Mouse (Mus musculus) megakaryocyte, embryonic 14.5 days (primary cell): Measurements from ENCODE around the gene Nos1ap. TPM values are rescaled to one million over a fixed set of nuclear protein-coding genes. Genes with fewer than 3 reads are reported as not detected.

ENCODE experiments used
- H3K27me3 ChIP-seq: replicated peaks from 2 replicates; pipeline ENCODE3; 2012; ENCODE audit warnings: inconsistent platforms
- H3K36me3 ChIP-seq: replicated peaks from 2 replicates; pipeline ENCODE3; 2012; ENCODE audit warnings: low read length, inconsistent platforms, mixed read lengths
- H3K4me1 ChIP-seq: 2 replicates; pipeline ENCODE4 v1.6.1; 2012; ENCODE audit warnings: inconsistent platforms
- H3K4me3 ChIP-seq: replicated peaks from 2 replicates; pipeline ENCODE3; 2012; ENCODE audit warnings: moderate library complexity, mild to moderate bottlenecking, inconsistent platforms
- H3K9me3 ChIP-seq: 2 replicates; pipeline ENCODE4 v1.6.1; 2012; ENCODE audit warnings: inconsistent platforms
- FLI1 ChIP-seq: IDR thresholded peaks from 2 replicates; pipeline ENCODE4 v1.6.1; 2012; ENCODE audit warnings: low read length, inconsistent platforms, mixed read lengths
- GATA1 ChIP-seq: IDR thresholded peaks from 3 replicates; pipeline ENCODE4 v1.6.1; 2012; ENCODE audit warnings: mixed read lengths, low read length, inconsistent platforms, borderline replicate concordance
- polyA plus RNA-seq: library from polyadenylated mRNA; stranded (reverse); fragments of >175 nt; gene quantifications from 2 replicates; pipeline ENCODE4 v1.2.3, GENCODE M21; 2012; ENCODE audit warnings: low replicate concordance; ENCODE audit not compliant: insufficient read depth

Gene Nos1ap
- polyA plus RNA-seq, 1 experiment = 9.9 TPM

- TF ChIP-seq GATA1 (no peak), FLI1 (no peak)
- Histone ChIP-seq H3K4me1 (peaks cover 18% of the 10 kb centered on the region), H3K27me3 (peaks cover 9% of the 10 kb centered on the region), H3K9me3 (peaks cover 7% of the 10 kb centered on the region), H3K4me3 (no peak overlapping the region), H3K36me3 (peaks cover 1% of the 10 kb centered on the region)
These were observed 319.4 kb downstream of the Nos1ap start for GRCm38 (mm10) chr1:170270281-170270680.

GRCm38 (mm10) chr1:170255560-170255910 lies 334.1 kb downstream of the Nos1ap start:
- no peak for TF ChIP-seq FLI1
- TF ChIP-seq GATA1 = no peak
- Histone ChIP-seq H3K9me3 (no peaks in the 10 kb centered on the region), H3K4me3 (peak overlapping the region; percentile 88), H3K27me3 (peaks cover 7% of the 10 kb centered on the region), H3K36me3 (no peaks in the 10 kb centered on the region), H3K4me1 (no peaks in the 10 kb centered on the region; the same call in 1 of the 2 replicates)

GRCm38 (mm10) chr1:170254893-170255559 lies 334.6 kb downstream of the Nos1ap start:
- peak overlapping the region; percentile 88 for H3K4me3 ChIP-seq
- no peaks in the 10 kb centered on the region; the same call in 1 of the 2 replicates for H3K4me1 ChIP-seq
- TF ChIP-seq GATA1 (no peak), FLI1 (no peak)

More at GRCm38 (mm10) chr1:170254893-170255559, 334.6 kb downstream of the Nos1ap start:
- peaks cover 7% of the 10 kb centered on the region for H3K27me3 ChIP-seq
- H3K9me3 ChIP-seq = no peaks in the 10 kb centered on the region
- H3K36me3 ChIP-seq = no peaks in the 10 kb centered on the region

Other genes with a start within 250 kb of the Nos1ap start
- gene Olfml2b, start 54.7 kb upstream of the Nos1ap start, polyA plus RNA-seq = not detected in 2 replicates